In genomic region chr11:102087081-102087751, GRCm38 (mm10) we compare ENCODE assay signal across 9 mouse cellular contexts. TPM values are rescaled to one million over a fixed set of nuclear protein-coding genes. Genes with fewer than 3 reads are reported as not detected.
DNase-seq lines count a peak whose midpoint lies in the region; ATAC-seq and TF ChIP-seq lines count a peak whose summit lies in the region.
"Had no signal": no experiment of that assay in that cellular context is flagged by ENCODE, and none has a peak within 500 bp of the region (broad histone marks: within the 10 kb centered on the region; RNA-seq: fewer than 3 reads in every experiment).

No protein-coding gene starts in this region.

- under 1% methylated on average over 39 of the region's 39 CpGs for WGBS in forebrain, embryonic 14.5 days
- WGBS in liver, postnatal 0 days (ENCODE audit: insufficient replicate concordance): under 1% methylated on average over 38 of the region's 39 CpGs
- under 1% methylated on average over 37 of the region's 39 CpGs for WGBS in neural tube, embryonic 14.5 days

- no peaks in the 10 kb centered on the region for H3K27me3 ChIP-seq in forebrain, embryonic 14.5 days (replicated peaks; ENCODE audit: control insufficient read depth, insufficient read depth, low read length)
- H3K27me3 ChIP-seq in liver, postnatal 0 days (ENCODE audit: insufficient read depth, low read length): peaks cover 7% of the 10 kb centered on the region
- H3K27me3 ChIP-seq in neural tube, embryonic 14.5 days (ENCODE audit: control insufficient read depth, insufficient read depth, low read length): no peaks in the 10 kb centered on the region

- TF ChIP-seq CTCF in liver, postnatal 0 days (IDR thresholded peaks at IDR 0.05; ENCODE audit: low read depth): no peak

- H3K4me3 ChIP-seq in ES-E14 (ENCODE audit: insufficient read depth in 1 of 2, low read depth in 1 of 2, low read length in 2 of 2, poor library complexity in 1 of 2, severe bottlenecking in 1 of 2): peak overlapping the region; percentile 80 to 92
- H3K4me3 ChIP-seq in forebrain, embryonic 14.5 days (ENCODE audit: low read depth, low read length): peak overlapping the region; percentile 73
- H3K4me3 ChIP-seq in liver, postnatal 0 days (ENCODE audit: low read depth, low read length): peak overlapping the region; percentile 59
- H3K4me3 ChIP-seq in neural tube, embryonic 14.5 days (ENCODE audit: low read depth, low read length): peak overlapping the region; percentile 56

- no peak overlapping the region for H3K27ac ChIP-seq in ES-E14 (ENCODE audit: insufficient read depth, low read depth, low read length, poor library complexity, severe bottlenecking)
- peak overlapping the region; percentile 96 for H3K27ac ChIP-seq in forebrain, embryonic 14.5 days (ENCODE audit: low read depth, low read length)
- H3K27ac ChIP-seq in liver, postnatal 0 days (ENCODE audit: low read depth): peak overlapping the region; percentile 81
- H3K27ac ChIP-seq in neural tube, embryonic 14.5 days (ENCODE audit: low read depth, low read length): peak overlapping the region; percentile 98
- H3K27ac ChIP-seq: macrophage had no signal

- H3K36me3 ChIP-seq in ES-E14 (ENCODE audit: control insufficient read depth, insufficient read depth, low read length, poor library complexity, severe bottlenecking): no peaks in the 10 kb centered on the region
- H3K36me3 ChIP-seq in forebrain, embryonic 14.5 days (ENCODE audit: control insufficient read depth, insufficient read depth, low read length): peaks cover 4% of the 10 kb centered on the region; the same call in 1 of the 2 replicates
- H3K36me3 ChIP-seq in liver, postnatal 0 days (replicated peaks; ENCODE audit: insufficient read depth, low read length): no peaks in the 10 kb centered on the region
- H3K36me3 ChIP-seq in neural tube, embryonic 14.5 days (ENCODE audit: control insufficient read depth, insufficient read depth, low read length): no peaks in the 10 kb centered on the region

- no peaks in the 10 kb centered on the region; a peak in 1 of 4 replicates for H3K4me1 ChIP-seq in ES-E14 (ENCODE audit: control insufficient read depth in 2 of 2, insufficient read depth in 2 of 2, low read length in 2 of 2, poor library complexity in 1 of 2)
- peaks cover 20% of the 10 kb centered on the region for H3K4me1 ChIP-seq in forebrain, embryonic 14.5 days (ENCODE audit: control insufficient read depth, insufficient read depth, low read length)
- peaks cover 22% of the 10 kb centered on the region for H3K4me1 ChIP-seq in liver, postnatal 0 days (ENCODE audit: insufficient read depth)
- peaks cover 12% of the 10 kb centered on the region for H3K4me1 ChIP-seq in neural tube, embryonic 14.5 days (ENCODE audit: control insufficient read depth, insufficient read depth, low read length)

- DNase-seq in ES-E14 (ENCODE audit: low read depth, low spot score): peak; percentile 73
- peak; percentile 76 for DNase-seq in cerebellum, adult 11-12 months
- peak; percentile 96 for DNase-seq in forebrain, embryonic 14.5 days (ENCODE audit: low spot score)
- DNase-seq in heart, postnatal 25 days (ENCODE audit: low spot score): peak; percentile 41
- peak; percentile 72 to 89 for DNase-seq in layer of hippocampus, adult 18-20 months (ENCODE audit: low spot score in 2 of 2)
- DNase-seq in liver, postnatal 0 days: peak; percentile 77
- peak; percentile 78 for DNase-seq in testis, postnatal 10 days (ENCODE audit: low spot score)

- peak overlapping the region; percentile 58 for H3K9ac ChIP-seq in ES-E14 (ENCODE audit: insufficient read depth, low read depth, low read length, poor library complexity, severe bottlenecking)
- H3K9ac ChIP-seq in forebrain, embryonic 14.5 days (ENCODE audit: low read length): peak overlapping the region; percentile 81
- peak overlapping the region; percentile 69 for H3K9ac ChIP-seq in liver, postnatal 0 days (replicated peaks)
- H3K9ac ChIP-seq in neural tube, embryonic 14.5 days (replicated peaks; ENCODE audit: low read depth, low read length): peak overlapping the region; percentile 71

- peak; percentile 81 for ATAC-seq in forebrain, embryonic 14.5 days
- ATAC-seq in liver, postnatal 0 days: peak; percentile 35
- peak; percentile 79 for ATAC-seq in neural tube, embryonic 14.5 days (ENCODE audit: low read depth)

- TF ChIP-seq EP300 in liver, postnatal 0 days (IDR thresholded peaks at IDR 0.05; ENCODE audit: low read depth): no peak

- H3K9me3 ChIP-seq in ES-E14 (ENCODE audit: control insufficient read depth, insufficient read depth, low read depth, low read length): no peaks in the 10 kb centered on the region
- H3K9me3 ChIP-seq in forebrain, embryonic 14.5 days (replicated peaks; ENCODE audit: control insufficient read depth, low read length): no peaks in the 10 kb centered on the region
- H3K9me3 ChIP-seq in liver, postnatal 0 days (ENCODE audit: low read length): no peaks in the 10 kb centered on the region
- H3K9me3 ChIP-seq in neural tube, embryonic 14.5 days (ENCODE audit: control insufficient read depth, low read length): no peaks in the 10 kb centered on the region

- H3K4me2 ChIP-seq in forebrain, embryonic 14.5 days (ENCODE audit: low read length): peak overlapping the region; percentile 87
- H3K4me2 ChIP-seq in liver, postnatal 0 days (ENCODE audit: low read depth, low read length): peak overlapping the region; percentile 85
- H3K4me2 ChIP-seq in neural tube, embryonic 14.5 days (ENCODE audit: low read depth, low read length): peak overlapping the region; percentile 72

- intact Hi-C loops in heart, postnatal 25 days (cut with DNase I): no loop called here

- in situ Hi-C loops in ES-E14 (cut with MboI; ENCODE audit: low sequenced_read_pairs in 2 of 2, unreplicated experiment in 2 of 2): no loop called here

TF ChIP-seq in ES-E14, 5 proteins besides CTCF, POLR2A, EP300 and RAD21:
- TF ChIP-seq HCFC1 (IDR thresholded peaks at IDR 0.05; ENCODE audit: borderline replicate concordance, insufficient read depth, low read length): no peak
- TF ChIP-seq CHD2 (IDR thresholded peaks at IDR 0.05; ENCODE audit: low read depth, low read length): no peak
- no peak for TF ChIP-seq ZNF384 (IDR thresholded peaks at IDR 0.05; ENCODE audit: low read depth, low read length)
- TF ChIP-seq ZC3H11A (IDR thresholded peaks at IDR 0.05; ENCODE audit: borderline replicate concordance, low read depth, low read length): no peak
- TF ChIP-seq MAFK (IDR thresholded peaks at IDR 0.05; ENCODE audit: insufficient read depth, low read depth, low read length): no peak

RNA-seq across cellular contexts. Expression of gene Mpp2, which starts 1.1 kb away (rescaled TPM):
- total RNA-seq in ES-E14 (2012; rRNA removed): 0.94 and 1.2 TPM in 2 replicates
- 15.3 and 16.8 TPM in 2 replicates for polyA plus RNA-seq in forebrain, embryonic 14.5 days (2014; fragmentation: Nextera tagmentation; extraction: Ambion mirVana)
- 1 to 10 TPM; 2.3 to 2.7 TPM for total RNA-seq in heart, postnatal 25 days (2021)
- total RNA-seq in layer of hippocampus, adult 18-20 months (2021): 100 to 1,000 TPM; 142 to 147 TPM
- 3.9 and 4.4 TPM in 2 replicates for polyA plus RNA-seq in liver, postnatal 0 days (2015; fragmentation: Nextera tagmentation; extraction: Ambion mirVana)
- 25.4 and 25.7 TPM in 2 replicates for polyA plus RNA-seq in neural tube, embryonic 14.5 days (2014; fragmentation: Nextera tagmentation; extraction: Ambion mirVana)
- polyA plus RNA-seq: macrophage had no signal

RNA-seq across cellular contexts. Expression of gene Ppy, which starts 13.9 kb away (rescaled TPM):
- not detected in 2 replicates for total RNA-seq in ES-E14 (2012; rRNA removed)
- polyA plus RNA-seq in forebrain, embryonic 14.5 days (2014; fragmentation: Nextera tagmentation; extraction: Ambion mirVana): not detected in 2 replicates
- total RNA-seq in heart, postnatal 25 days (2021): not detected
- not detected for total RNA-seq in layer of hippocampus, adult 18-20 months (2021)
- polyA plus RNA-seq in liver, postnatal 0 days (2015; fragmentation: Nextera tagmentation; extraction: Ambion mirVana): 0.72 TPM in 1 of 2 replicates, not detected in the other
- polyA plus RNA-seq in neural tube, embryonic 14.5 days (2014; fragmentation: Nextera tagmentation; extraction: Ambion mirVana): not detected in 2 replicates
- polyA plus RNA-seq: macrophage had no signal

RNA-seq across cellular contexts. Expression of gene Pyy, which starts 20.4 kb away (rescaled TPM):
- total RNA-seq in ES-E14 (2012; rRNA removed): 0.49 and 2.1 TPM in 2 replicates
- polyA plus RNA-seq in forebrain, embryonic 14.5 days (2014; fragmentation: Nextera tagmentation; extraction: Ambion mirVana): not detected in 2 replicates
- not detected for total RNA-seq in heart, postnatal 25 days (2021)
- not detected for total RNA-seq in layer of hippocampus, adult 18-20 months (2021)
- polyA plus RNA-seq in liver, postnatal 0 days (2015; fragmentation: Nextera tagmentation; extraction: Ambion mirVana): 1.8 TPM in 1 of 2 replicates, not detected in the other
- polyA plus RNA-seq in neural tube, embryonic 14.5 days (2014; fragmentation: Nextera tagmentation; extraction: Ambion mirVana): not detected in 2 replicates
- polyA plus RNA-seq: macrophage had no signal

RNA-seq across cellular contexts. Expression of gene Cd300lg, which starts 45.9 kb away (rescaled TPM):
- not detected in 2 replicates for total RNA-seq in ES-E14 (2012; rRNA removed)
- 0.23 TPM in 1 of 2 replicates, not detected in the other for polyA plus RNA-seq in forebrain, embryonic 14.5 days (2014; fragmentation: Nextera tagmentation; extraction: Ambion mirVana)
- 10 to 100 TPM; 50.1 to 62.2 TPM for total RNA-seq in heart, postnatal 25 days (2021)
- not detected for total RNA-seq in layer of hippocampus, adult 18-20 months (2021)
- 1.8 and 2.3 TPM in 2 replicates for polyA plus RNA-seq in liver, postnatal 0 days (2015; fragmentation: Nextera tagmentation; extraction: Ambion mirVana)
- polyA plus RNA-seq in neural tube, embryonic 14.5 days (2014; fragmentation: Nextera tagmentation; extraction: Ambion mirVana): 0.31 and 0.44 TPM in 2 replicates

RNA-seq across cellular contexts. Expression of gene Nags, which starts 58.1 kb away (rescaled TPM):
- total RNA-seq in ES-E14 (2012; rRNA removed): 0.45 and 0.90 TPM in 2 replicates
- polyA plus RNA-seq in forebrain, embryonic 14.5 days (2014; fragmentation: Nextera tagmentation; extraction: Ambion mirVana): 0.14 and 0.17 TPM in 2 replicates
- total RNA-seq in heart, postnatal 25 days (2021): not detected
- not detected for total RNA-seq in layer of hippocampus, adult 18-20 months (2021)
- polyA plus RNA-seq in liver, postnatal 0 days (2015; fragmentation: Nextera tagmentation; extraction: Ambion mirVana): 18.5 and 25.1 TPM in 2 replicates
- polyA plus RNA-seq in neural tube, embryonic 14.5 days (2014; fragmentation: Nextera tagmentation; extraction: Ambion mirVana): not detected in 2 replicates
- polyA plus RNA-seq: macrophage had no signal

Comparison
In these comparisons a context has a peak if more than half of its experiments do, and no peak if none do; other contexts are left out.
1. DNase-seq: peak in every context shown above with its lines; median percentile 96 in forebrain, embryonic 14.5 days; 80 in layer of hippocampus, adult 18-20 months; 78 in testis, postnatal 10 days; 77 in liver, postnatal 0 days; 76 in cerebellum, adult 11-12 months; 73 in ES-E14; 41 in heart, postnatal 25 days.
2. RNA of gene Mpp2, which starts 1.1 kb away (total RNA-seq): 142 to 147 TPM in layer of hippocampus, adult 18-20 months; 2.3 to 2.7 TPM in heart, postnatal 25 days and 0.94 to 1.2 TPM in ES-E14; every median in the first group is over 10 times any median in the second.
3. Peak in every context shown above with its lines, with median percentiles within 50 percentile points of each other: H3K4me3 ChIP-seq, H3K9ac ChIP-seq, ATAC-seq and H3K4me2 ChIP-seq.